Mouse (Mus musculus): ENCODE measurements at regions not wholly inside any gene's neighbourhood (a gene's known extent, or its start where the extent isn't known, plus 50 kb on each side); places are given as distances from the start of the nearest gene placed in this dataset.

- no peak for TF ChIP-seq CTCF (IDR thresholded peaks at IDR 0.05; ENCODE audit: control insufficient read depth, insufficient read depth, insufficient read length)
- no peak for TF ChIP-seq MAX (IDR thresholded peaks at IDR 0.05)
- no peak for TF ChIP-seq MYOG (IDR thresholded peaks at IDR 0.05; ENCODE audit: control insufficient read depth, extremely low read depth, insufficient read length)
- TF ChIP-seq FOSL1 (IDR thresholded peaks at IDR 0.05; ENCODE audit: insufficient read depth, low read length, poor library complexity, severe bottlenecking), result peak; percentile 85
- TF ChIP-seq MYOD1 (IDR thresholded peaks at IDR 0.05; ENCODE audit: control insufficient read depth, insufficient read length, low read depth), result no peak
- TF ChIP-seq CEBPB (IDR thresholded peaks at IDR 0.05; ENCODE audit: low read depth), result no peak
- no peak for TF ChIP-seq USF1 (IDR thresholded peaks at IDR 0.05; ENCODE audit: low read depth)
These were observed 61.2 kb upstream of the Zfp217 start for GRCm38 (mm10) chr2:170209121-170209520.
